Mouse (Mus musculus): ENCODE data around the gene Pdcd2l. TPM values are rescaled to one million over a fixed set of nuclear protein-coding genes. Genes with fewer than 3 reads are reported as not detected.

Gene Pdcd2l
- total and polyA plus RNA-seq, 2 experiments from 2014 or later, result 41.9 to 44.0 TPM

- WGBS, result 90% methylated on average over 3 of the region's 3 CpGs
These were observed 37.3 kb downstream of the Pdcd2l start for GRCm38 (mm10) chr7:34159167-34159566.

GRCm38 (mm10) chr7:34157994-34158393 lies 38.5 kb downstream of the Pdcd2l start:
- no peak overlapping the region for H3K27ac ChIP-seq (ENCODE audit: low read depth)
- H3K4me2 ChIP-seq (ENCODE audit: low read depth, low read length), result no peak overlapping the region
- DNase-seq (ENCODE audit: low spot score), result no peak
- WGBS, result 95% methylated on average over 3 of the region's 3 CpGs
- peaks cover 94% of the 10 kb centered on the region for H3K36me3 ChIP-seq (replicated peaks; ENCODE audit: control insufficient read depth, insufficient read depth, low read length)
- no peak overlapping the region for H3K4me3 ChIP-seq (ENCODE audit: low read depth, low read length)
- TF ChIP-seq CTCF (IDR thresholded peaks at IDR 0.05; ENCODE audit: low read depth) (no peak), EP300 (IDR thresholded peaks at IDR 0.05; ENCODE audit: low read depth) (no peak)
- no peaks in the 10 kb centered on the region for H3K9me3 ChIP-seq (replicated peaks; ENCODE audit: control insufficient read depth, low read length)
- H3K4me1 ChIP-seq (ENCODE audit: control insufficient read depth, insufficient read depth), result no peaks in the 10 kb centered on the region
- H3K27me3 ChIP-seq (ENCODE audit: control insufficient read depth, insufficient read depth, low read length), result no peaks in the 10 kb centered on the region
- H3K9ac ChIP-seq (replicated peaks; ENCODE audit: low read depth, low read length), result no peak overlapping the region
- ATAC-seq (ENCODE audit: insufficient read depth, low read depth), result no peak

More at GRCm38 (mm10) chr7:34159167-34159566, 37.3 kb downstream of the Pdcd2l start:
- H3K27me3 ChIP-seq (ENCODE audit: control insufficient read depth, insufficient read depth, low read length), result no peaks in the 10 kb centered on the region
- H3K4me3 ChIP-seq (ENCODE audit: low read depth, low read length), result no peak overlapping the region
- H3K9ac ChIP-seq (replicated peaks; ENCODE audit: low read depth, low read length), result no peak overlapping the region
- no peak for DNase-seq (ENCODE audit: low spot score)
- H3K27ac ChIP-seq (ENCODE audit: low read depth), result no peak overlapping the region
- no peaks in the 10 kb centered on the region for H3K9me3 ChIP-seq (replicated peaks; ENCODE audit: control insufficient read depth, low read length)
- ATAC-seq (ENCODE audit: insufficient read depth, low read depth), result no peak
- H3K4me2 ChIP-seq (ENCODE audit: low read depth, low read length), result no peak overlapping the region
- TF ChIP-seq CTCF (IDR thresholded peaks at IDR 0.05; ENCODE audit: low read depth), result no peak
- TF ChIP-seq EP300 (IDR thresholded peaks at IDR 0.05; ENCODE audit: low read depth), result no peak
- H3K36me3 ChIP-seq (replicated peaks; ENCODE audit: control insufficient read depth, insufficient read depth, low read length), result peaks cover 92% of the 10 kb centered on the region
- H3K4me1 ChIP-seq (ENCODE audit: control insufficient read depth, insufficient read depth), result no peaks in the 10 kb centered on the region

- TF ChIP-seq CTCF (IDR thresholded peaks at IDR 0.05; ENCODE audit: low read depth), result no peak
- TF ChIP-seq EP300 (IDR thresholded peaks at IDR 0.05; ENCODE audit: low read depth), result no peak
- Histone ChIP-seq H3K4me2 (ENCODE audit: low read depth, low read length) (no peak overlapping the region), H3K27me3 (ENCODE audit: control insufficient read depth, insufficient read depth, low read length) (no peaks in the 10 kb centered on the region), H3K4me1 (ENCODE audit: control insufficient read depth, insufficient read depth) (no peaks in the 10 kb centered on the region), H3K27ac (ENCODE audit: low read depth) (no peak overlapping the region), H3K9me3 (replicated peaks; ENCODE audit: control insufficient read depth, low read length) (0 out of 2 replicates have a peak, but pooled peaks cover 8% of the 10 kb centered on the region), H3K36me3 (replicated peaks; ENCODE audit: control insufficient read depth, insufficient read depth, low read length) (peaks cover 98% of the 10 kb centered on the region), H3K4me3 (ENCODE audit: low read depth, low read length) (no peak overlapping the region), H3K9ac (replicated peaks; ENCODE audit: low read depth, low read length) (no peak overlapping the region)
- 46% methylated on average over 4 of the region's 4 CpGs for WGBS
- no peak for ATAC-seq (ENCODE audit: insufficient read depth, low read depth)
- DNase-seq (ENCODE audit: low spot score), result no peak
These were observed 49.3 kb downstream of the Pdcd2l start for GRCm38 (mm10) chr7:34147193-34147592.

GRCm38 (mm10) chr7:34141123-34141522 lies 55.3 kb downstream of the Pdcd2l start:
- 92% methylated on average over 13 of the region's 13 CpGs for WGBS
- TF ChIP-seq CTCF (IDR thresholded peaks at IDR 0.05; ENCODE audit: low read depth) (no peak), EP300 (IDR thresholded peaks at IDR 0.05; ENCODE audit: low read depth) (no peak)
- Histone ChIP-seq H3K9me3 (replicated peaks; ENCODE audit: control insufficient read depth, low read length) (no peaks in the 10 kb centered on the region), H3K27me3 (ENCODE audit: control insufficient read depth, insufficient read depth, low read length) (no peaks in the 10 kb centered on the region), H3K4me1 (ENCODE audit: control insufficient read depth, insufficient read depth) (no peaks in the 10 kb centered on the region), H3K36me3 (replicated peaks; ENCODE audit: control insufficient read depth, insufficient read depth, low read length) (peaks cover 62% of the 10 kb centered on the region), H3K4me3 (ENCODE audit: low read depth, low read length) (no peak overlapping the region), H3K9ac (replicated peaks; ENCODE audit: low read depth, low read length) (no peak overlapping the region), H3K4me2 (ENCODE audit: low read depth, low read length) (no peak overlapping the region), H3K27ac (ENCODE audit: low read depth) (no peak overlapping the region)
- no peak for ATAC-seq (ENCODE audit: insufficient read depth, low read depth)
- no peak for DNase-seq (ENCODE audit: low spot score)

- Histone ChIP-seq H3K4me3 (ENCODE audit: low read depth, low read length) (no peak overlapping the region), H3K27ac (ENCODE audit: low read depth) (no peak overlapping the region), H3K27me3 (ENCODE audit: control insufficient read depth, insufficient read depth, low read length) (no peaks in the 10 kb centered on the region), H3K4me1 (ENCODE audit: control insufficient read depth, insufficient read depth) (no peaks in the 10 kb centered on the region), H3K36me3 (replicated peaks; ENCODE audit: control insufficient read depth, insufficient read depth, low read length) (peaks cover 45% of the 10 kb centered on the region), H3K9ac (replicated peaks; ENCODE audit: low read depth, low read length) (no peak overlapping the region), H3K9me3 (replicated peaks; ENCODE audit: control insufficient read depth, low read length) (no peaks in the 10 kb centered on the region), H3K4me2 (ENCODE audit: low read depth, low read length) (no peak overlapping the region)
- ATAC-seq (ENCODE audit: insufficient read depth, low read depth) (no peak), DNase-seq (ENCODE audit: low spot score) (no peak)
- 80% methylated on average over 6 of the region's 6 CpGs for WGBS
- TF ChIP-seq EP300 (IDR thresholded peaks at IDR 0.05; ENCODE audit: low read depth) (no peak), CTCF (IDR thresholded peaks at IDR 0.05; ENCODE audit: low read depth) (no peak)
These were observed 57.0 kb downstream of the Pdcd2l start for GRCm38 (mm10) chr7:34139493-34139892.

Other genes with a start within 250 kb of the Pdcd2l start
- gene Scgb2b27, start 182.7 kb downstream of the Pdcd2l start, total RNA-seq (2014; rRNA removed; ENCODE audit: low replicate concordance), result not detected in 2 replicates
- not detected in 2 replicates for gene Scgb2b27, start 182.7 kb downstream of the Pdcd2l start, polyA plus RNA-seq (2015; fragmentation: Nextera tagmentation; extraction: Ambion mirVana)
- gene Scgb1b27, start 175.2 kb downstream of the Pdcd2l start, total RNA-seq (2014; rRNA removed; ENCODE audit: low replicate concordance), result not detected in 2 replicates
- not detected in 2 replicates for gene Scgb1b27, start 175.2 kb downstream of the Pdcd2l start, polyA plus RNA-seq (2015; fragmentation: Nextera tagmentation; extraction: Ambion mirVana)
- not detected in 2 replicates for gene Scgb1b30, start 101.2 kb downstream of the Pdcd2l start, total RNA-seq (2014; rRNA removed; ENCODE audit: low replicate concordance)
- gene Scgb1b30, start 101.2 kb downstream of the Pdcd2l start, polyA plus RNA-seq (2015; fragmentation: Nextera tagmentation; extraction: Ambion mirVana), result not detected in 2 replicates
- 39.3 and 55.5 TPM in 2 replicates for gene Wtip, start 63.4 kb downstream of the Pdcd2l start, total RNA-seq (2014; rRNA removed; ENCODE audit: low replicate concordance)
- 1.9 and 2.2 TPM in 2 replicates for gene Wtip, start 63.4 kb downstream of the Pdcd2l start, polyA plus RNA-seq (2015; fragmentation: Nextera tagmentation; extraction: Ambion mirVana)
- 54.8 and 57.3 TPM in 2 replicates for gene Uba2, start 27.1 kb downstream of the Pdcd2l start, total RNA-seq (2014; rRNA removed; ENCODE audit: low replicate concordance)
- gene Uba2, start 27.1 kb downstream of the Pdcd2l start, polyA plus RNA-seq (2015; fragmentation: Nextera tagmentation; extraction: Ambion mirVana), result 55.7 and 59.3 TPM in 2 replicates
- 645 and 692 TPM in 2 replicates for gene Gpi1, start 33.7 kb upstream of the Pdcd2l start, total RNA-seq (2014; rRNA removed; ENCODE audit: low replicate concordance)
- gene Gpi1, start 33.7 kb upstream of the Pdcd2l start, polyA plus RNA-seq (2015; fragmentation: Nextera tagmentation; extraction: Ambion mirVana), result 587 and 618 TPM in 2 replicates
- gene Gm6096, start 54.4 kb upstream of the Pdcd2l start, total RNA-seq (2014; rRNA removed; ENCODE audit: low replicate concordance), result not detected in 2 replicates
- 0.32 TPM in 1 of 2 replicates, not detected in the other for gene Gm6096, start 54.4 kb upstream of the Pdcd2l start, polyA plus RNA-seq (2015; fragmentation: Nextera tagmentation; extraction: Ambion mirVana)
- 62.1 and 67.8 TPM in 2 replicates for gene 4931406P16Rik, start 116.9 kb upstream of the Pdcd2l start, total RNA-seq (2014; rRNA removed; ENCODE audit: low replicate concordance)
- gene 4931406P16Rik, start 116.9 kb upstream of the Pdcd2l start, polyA plus RNA-seq (2015; fragmentation: Nextera tagmentation; extraction: Ambion mirVana), result 25.4 and 25.9 TPM in 2 replicates
- 41.4 and 57.2 TPM in 2 replicates for gene Lsm14a, start 196.7 kb upstream of the Pdcd2l start, total RNA-seq (2014; rRNA removed; ENCODE audit: low replicate concordance)
- 40.7 and 44.7 TPM in 2 replicates for gene Lsm14a, start 196.7 kb upstream of the Pdcd2l start, polyA plus RNA-seq (2015; fragmentation: Nextera tagmentation; extraction: Ambion mirVana)

Measured in heart, postnatal 0 days (tissue).